Mouse (Mus musculus): ENCODE results near the gene Lrmp. TPM values are rescaled to one million over a fixed set of nuclear protein-coding genes. Genes with fewer than 3 reads are reported as not detected.

The Lrmp gene
- polyA plus RNA-seq, 1 experiment from 2014 or later, result 2.3 TPM

GRCm38 (mm10) chr6:145176474-145176873 is 61.0 kb downstream of the Lrmp start:
- ATAC-seq (ENCODE audit: insufficient number of reproducible peaks, low FRiP score), result no peak
- no peak overlapping the region for H3K27ac ChIP-seq (ENCODE audit: poor library complexity, severe bottlenecking)
- peaks cover 16% of the 10 kb centered on the region; the same call in 1 of the 2 replicates for H3K27me3 ChIP-seq (replicated peaks)
- 53% methylated on average over 10 of the region's 10 CpGs for WGBS
- peaks cover 42% of the 10 kb centered on the region for H3K4me1 ChIP-seq (replicated peaks)
- H3K9ac ChIP-seq, result no peak overlapping the region
- no peak overlapping the region for H3K4me2 ChIP-seq
- H3K4me3 ChIP-seq, result no peak overlapping the region
- H3K36me3 ChIP-seq, result no peaks in the 10 kb centered on the region
- no peaks in the 10 kb centered on the region for H3K9me3 ChIP-seq (replicated peaks)

GRCm38 (mm10) chr6:145179665-145180064 is 64.2 kb downstream of the Lrmp start:
- Histone ChIP-seq H3K27me3 (replicated peaks) (peaks cover 16% of the 10 kb centered on the region; the same call in 1 of the 2 replicates), H3K9me3 (replicated peaks) (no peaks in the 10 kb centered on the region), H3K36me3 (no peaks in the 10 kb centered on the region), H3K4me3 (no peak overlapping the region), H3K27ac (ENCODE audit: poor library complexity, severe bottlenecking) (no peak overlapping the region), H3K9ac (no peak overlapping the region), H3K4me2 (no peak overlapping the region), H3K4me1 (replicated peaks) (peaks cover 22% of the 10 kb centered on the region)
- ATAC-seq (ENCODE audit: insufficient number of reproducible peaks, low FRiP score), result no peak
- WGBS, result 32% methylated on average over 6 of the region's 6 CpGs

- Histone ChIP-seq H3K4me2 (peak overlapping the region; percentile 20), H3K9me3 (replicated peaks) (no peaks in the 10 kb centered on the region), H3K27ac (ENCODE audit: poor library complexity, severe bottlenecking) (peak overlapping the region; percentile 42), H3K4me3 (no peak overlapping the region; the same call in 1 of the 2 replicates), H3K36me3 (no peaks in the 10 kb centered on the region), H3K9ac (no peak overlapping the region), H3K27me3 (replicated peaks) (peaks cover 9% of the 10 kb centered on the region; the same call in 1 of the 2 replicates), H3K4me1 (replicated peaks) (peaks cover 11% of the 10 kb centered on the region; the same call in 1 of the 2 replicates)
- 22% methylated on average over 8 of the region's 8 CpGs for WGBS
- ATAC-seq (ENCODE audit: insufficient number of reproducible peaks, low FRiP score), result peak; percentile 31; the same call in 1 of the 2 replicates
These were observed 66.6 kb downstream of the Lrmp start for GRCm38 (mm10) chr6:145182044-145182443.

GRCm38 (mm10) chr6:145186096-145186495 is 70.6 kb downstream of the Lrmp start:
- Histone ChIP-seq H3K36me3 (no peaks in the 10 kb centered on the region), H3K27ac (ENCODE audit: poor library complexity, severe bottlenecking) (no peak overlapping the region), H3K27me3 (replicated peaks) (0 out of 2 replicates have a peak, but pooled peaks cover 7% of the 10 kb centered on the region), H3K9me3 (replicated peaks) (no peaks in the 10 kb centered on the region), H3K9ac (no peak overlapping the region), H3K4me2 (no peak overlapping the region), H3K4me3 (no peak overlapping the region), H3K4me1 (replicated peaks) (peaks cover 11% of the 10 kb centered on the region; the same call in 1 of the 2 replicates)
- ATAC-seq (ENCODE audit: insufficient number of reproducible peaks, low FRiP score), result no peak
- WGBS, result 97% methylated on average over 1 of the region's 1 CpGs

GRCm38 (mm10) chr6:145187093-145188088 is 71.9 kb downstream of the Lrmp start:
- Histone ChIP-seq H3K27me3 (replicated peaks) (0 out of 2 replicates have a peak, but pooled peaks cover 7% of the 10 kb centered on the region), H3K9ac (peak overlapping the region; percentile 37; the same call in 1 of the 2 replicates), H3K9me3 (replicated peaks) (no peaks in the 10 kb centered on the region), H3K4me1 (replicated peaks) (no peaks in the 10 kb centered on the region), H3K4me2 (peak overlapping the region; percentile 59), H3K36me3 (no peaks in the 10 kb centered on the region), H3K27ac (ENCODE audit: poor library complexity, severe bottlenecking) (no peak overlapping the region), H3K4me3 (peak overlapping the region; percentile 26)
- WGBS, result 62% methylated on average over 27 of the region's 27 CpGs
- ATAC-seq (ENCODE audit: insufficient number of reproducible peaks, low FRiP score), result no peak; the same call in 1 of the 2 replicates

GRCm38 (mm10) chr6:145193038-145193437 is 77.6 kb downstream of the Lrmp start:
- no peak for ATAC-seq (ENCODE audit: insufficient number of reproducible peaks, low FRiP score)
- Histone ChIP-seq H3K27ac (ENCODE audit: poor library complexity, severe bottlenecking) (no peak overlapping the region), H3K27me3 (replicated peaks) (0 out of 2 replicates have a peak, but pooled peaks cover under 1% of the 10 kb centered on the region), H3K36me3 (no peaks in the 10 kb centered on the region), H3K4me3 (no peak overlapping the region), H3K4me2 (no peak overlapping the region), H3K9me3 (replicated peaks) (no peaks in the 10 kb centered on the region; the same call in 1 of the 2 replicates), H3K9ac (no peak overlapping the region), H3K4me1 (replicated peaks) (no peaks in the 10 kb centered on the region)
- 75% methylated on average over 3 of the region's 3 CpGs for WGBS

GRCm38 (mm10) chr6:145193446-145193845 is 78.0 kb downstream of the Lrmp start:
- H3K4me1 ChIP-seq (replicated peaks), result no peaks in the 10 kb centered on the region
- H3K4me2 ChIP-seq, result no peak overlapping the region

GRCm38 (mm10) chr6:145197949-145198686 is 82.7 kb downstream of the Lrmp start:
- no peak for ATAC-seq (ENCODE audit: insufficient number of reproducible peaks, low FRiP score)
- Histone ChIP-seq H3K4me1 (replicated peaks) (no peaks in the 10 kb centered on the region), H3K9me3 (replicated peaks) (no peaks in the 10 kb centered on the region; the same call in 1 of the 2 replicates), H3K27me3 (replicated peaks) (no peaks in the 10 kb centered on the region), H3K9ac (no peak overlapping the region), H3K36me3 (no peaks in the 10 kb centered on the region), H3K4me2 (no peak overlapping the region), H3K27ac (ENCODE audit: poor library complexity, severe bottlenecking) (no peak overlapping the region), H3K4me3 (no peak overlapping the region)
- 88% methylated on average over 8 of the region's 8 CpGs for WGBS

More at GRCm38 (mm10) chr6:145193446-145193845, 78.0 kb downstream of the Lrmp start:
- 71% methylated on average over 11 of the region's 11 CpGs for WGBS
- Histone ChIP-seq H3K9me3 (replicated peaks) (no peaks in the 10 kb centered on the region; the same call in 1 of the 2 replicates), H3K36me3 (no peaks in the 10 kb centered on the region), H3K4me3 (no peak overlapping the region), H3K27ac (ENCODE audit: poor library complexity, severe bottlenecking) (no peak overlapping the region), H3K9ac (no peak overlapping the region), H3K27me3 (replicated peaks) (no peaks in the 10 kb centered on the region)
- ATAC-seq (ENCODE audit: insufficient number of reproducible peaks, low FRiP score), result no peak

- no peaks in the 10 kb centered on the region for H3K27me3 ChIP-seq (replicated peaks)
- 78% methylated on average over 13 of the region's 13 CpGs for WGBS
- H3K27ac ChIP-seq (ENCODE audit: poor library complexity, severe bottlenecking), result no peak overlapping the region
- H3K4me1 ChIP-seq (replicated peaks), result no peaks in the 10 kb centered on the region
- no peak overlapping the region for H3K4me3 ChIP-seq
- no peak overlapping the region for H3K4me2 ChIP-seq
- ATAC-seq (ENCODE audit: insufficient number of reproducible peaks, low FRiP score), result no peak
- no peaks in the 10 kb centered on the region; the same call in 1 of the 2 replicates for H3K9me3 ChIP-seq (replicated peaks)
- H3K9ac ChIP-seq, result no peak overlapping the region
- no peaks in the 10 kb centered on the region for H3K36me3 ChIP-seq
These were observed 87.1 kb downstream of the Lrmp start for GRCm38 (mm10) chr6:145202432-145203125.

GRCm38 (mm10) chr6:145204440-145204839 is 89.0 kb downstream of the Lrmp start:
- H3K9ac ChIP-seq, result no peak overlapping the region
- H3K4me1 ChIP-seq (replicated peaks), result no peaks in the 10 kb centered on the region
- H3K27ac ChIP-seq (ENCODE audit: poor library complexity, severe bottlenecking), result no peak overlapping the region
- no peak overlapping the region for H3K4me2 ChIP-seq
- no peaks in the 10 kb centered on the region for H3K9me3 ChIP-seq (replicated peaks)
- H3K4me3 ChIP-seq, result no peak overlapping the region
- H3K36me3 ChIP-seq, result no peaks in the 10 kb centered on the region
- no peak for ATAC-seq (ENCODE audit: insufficient number of reproducible peaks, low FRiP score)
- H3K27me3 ChIP-seq (replicated peaks), result no peaks in the 10 kb centered on the region
- WGBS, result 90% methylated on average over 6 of the region's 6 CpGs
